Mouse (Mus musculus): ENCODE results near the gene Pitpnb. TPM values are rescaled to one million over a fixed set of nuclear protein-coding genes. Genes with fewer than 3 reads are reported as not detected.

The Pitpnb gene
- polyA plus RNA-seq, 1 experiment from 2014 or later, result 81.0 TPM

DNA sequence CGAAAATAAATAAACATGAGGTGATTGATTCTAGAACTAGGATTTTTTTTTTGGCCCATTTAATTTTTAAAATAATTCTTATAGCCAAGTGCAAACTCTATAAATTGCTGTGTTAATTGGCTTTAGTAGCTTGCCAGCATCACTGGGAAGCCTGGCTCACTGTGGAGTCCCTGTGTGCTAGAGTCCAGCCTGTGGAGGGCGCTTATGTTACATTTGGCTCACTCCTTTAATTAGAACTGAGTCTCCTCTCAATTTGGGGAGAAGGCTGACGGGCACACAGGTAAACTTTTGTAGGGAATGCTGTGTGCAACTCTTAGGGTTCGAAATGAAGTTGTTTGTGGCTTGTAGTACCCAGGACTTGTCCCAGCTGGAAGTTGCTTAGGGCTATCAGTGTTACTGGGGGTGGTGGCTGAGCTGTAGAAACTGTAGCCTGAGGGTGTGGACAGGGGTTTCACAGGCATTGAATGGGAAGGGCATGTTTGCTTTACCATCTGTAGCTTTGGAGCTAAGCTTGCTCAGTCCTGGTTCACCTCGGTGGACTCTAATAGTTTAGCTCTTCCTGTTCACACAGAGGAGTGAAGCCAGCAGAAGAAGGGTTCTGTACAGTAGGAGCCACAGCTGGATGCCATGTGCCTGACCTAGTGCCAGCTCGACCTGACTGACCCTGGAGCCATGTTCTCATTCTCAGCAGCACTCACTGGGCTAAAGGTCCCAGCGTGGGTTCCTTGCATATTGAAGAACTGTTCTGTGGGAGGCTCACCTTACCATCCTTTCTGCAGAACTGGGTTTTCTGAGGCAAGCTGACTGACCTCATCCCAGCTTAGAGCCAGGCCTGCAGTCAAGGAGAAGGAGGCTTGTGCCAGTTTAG, 47.8 kb downstream of the Pitpnb start:
- H3K9me3 ChIP-seq (ENCODE audit: control insufficient read depth, low read length), result no peaks in the 10 kb centered on the region
- 0 out of 2 replicates have a peak, but pooled peaks cover 2% of the 10 kb centered on the region for H3K4me1 ChIP-seq (replicated peaks; ENCODE audit: control insufficient read depth, insufficient read depth, low read length)
- no peaks in the 10 kb centered on the region for H3K27me3 ChIP-seq (replicated peaks; ENCODE audit: control insufficient read depth, insufficient read depth, low read length)
- no peak for ATAC-seq (replicated peaks; ENCODE audit: low FRiP score)
- no peak overlapping the region for H3K9ac ChIP-seq (ENCODE audit: low read depth, low read length)
- WGBS, result 75% methylated on average over 7 of the region's 7 CpGs
- no peak overlapping the region for H3K4me2 ChIP-seq
- DNase-seq (ENCODE audit: low spot score), result no peak
- peaks cover 39% of the 10 kb centered on the region for H3K36me3 ChIP-seq (ENCODE audit: control insufficient read depth, insufficient read depth, low read length)
- H3K4me3 ChIP-seq (ENCODE audit: low read depth, low read length), result no peak overlapping the region
- no peak overlapping the region for H3K27ac ChIP-seq (ENCODE audit: low read depth, low read length)

DNA sequence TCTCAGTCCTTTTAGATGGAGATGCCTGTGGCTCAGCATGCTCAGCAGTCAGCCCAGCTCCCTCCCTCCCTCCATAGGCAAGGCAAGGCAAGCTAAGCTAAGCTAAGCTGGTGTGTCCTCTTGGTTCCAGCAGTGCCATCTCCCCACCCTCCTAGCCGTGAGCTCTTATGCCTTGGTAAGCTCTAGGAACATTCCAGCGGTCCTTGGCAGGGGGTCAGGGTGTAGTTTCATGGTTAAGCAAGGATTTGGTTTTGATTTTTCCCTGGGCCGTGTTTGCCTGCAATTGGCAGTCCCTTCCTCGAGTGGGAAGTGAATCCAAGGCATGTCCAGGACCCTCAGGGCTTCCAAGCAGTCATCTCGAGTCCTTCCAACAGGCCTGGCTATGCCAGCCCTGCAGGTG, 52.8 kb downstream of the Pitpnb start:
- H3K27ac ChIP-seq (ENCODE audit: low read depth, low read length), result no peak overlapping the region
- H3K9me3 ChIP-seq (ENCODE audit: control insufficient read depth, low read length), result no peaks in the 10 kb centered on the region
- WGBS, result 87% methylated on average over 5 of the region's 5 CpGs
- H3K4me2 ChIP-seq, result no peak overlapping the region
- H3K27me3 ChIP-seq (replicated peaks; ENCODE audit: control insufficient read depth, insufficient read depth, low read length), result no peaks in the 10 kb centered on the region
- no peak overlapping the region for H3K9ac ChIP-seq (ENCODE audit: low read depth, low read length)
- H3K4me3 ChIP-seq (ENCODE audit: low read depth, low read length), result no peak overlapping the region
- H3K4me1 ChIP-seq (replicated peaks; ENCODE audit: control insufficient read depth, insufficient read depth, low read length), result 0 out of 2 replicates have a peak, but pooled peaks cover 2% of the 10 kb centered on the region
- DNase-seq (ENCODE audit: low spot score) (no peak), ATAC-seq (replicated peaks; ENCODE audit: low FRiP score) (no peak)
- H3K36me3 ChIP-seq (ENCODE audit: control insufficient read depth, insufficient read depth, low read length), result peaks cover 53% of the 10 kb centered on the region

GRCm38 (mm10) chr5:111390911-111391310, 60.3 kb downstream of the Pitpnb start:
- no peak overlapping the region for H3K27ac ChIP-seq (ENCODE audit: low read depth, low read length)
- H3K4me2 ChIP-seq, result no peak overlapping the region
- WGBS, result 84% methylated on average over 10 of the region's 10 CpGs
- H3K4me1 ChIP-seq (replicated peaks; ENCODE audit: control insufficient read depth, insufficient read depth, low read length), result peaks cover 9% of the 10 kb centered on the region
- H3K9me3 ChIP-seq (ENCODE audit: control insufficient read depth, low read length), result no peaks in the 10 kb centered on the region
- DNase-seq (ENCODE audit: low spot score) (no peak), ATAC-seq (replicated peaks; ENCODE audit: low FRiP score) (no peak)
- H3K9ac ChIP-seq (ENCODE audit: low read depth, low read length), result no peak overlapping the region
- H3K27me3 ChIP-seq (replicated peaks; ENCODE audit: control insufficient read depth, insufficient read depth, low read length), result no peaks in the 10 kb centered on the region; the same call in 1 of the 2 replicates
- peaks cover 14% of the 10 kb centered on the region for H3K36me3 ChIP-seq (ENCODE audit: control insufficient read depth, insufficient read depth, low read length)
- H3K4me3 ChIP-seq (ENCODE audit: low read depth, low read length), result no peak overlapping the region

DNA sequence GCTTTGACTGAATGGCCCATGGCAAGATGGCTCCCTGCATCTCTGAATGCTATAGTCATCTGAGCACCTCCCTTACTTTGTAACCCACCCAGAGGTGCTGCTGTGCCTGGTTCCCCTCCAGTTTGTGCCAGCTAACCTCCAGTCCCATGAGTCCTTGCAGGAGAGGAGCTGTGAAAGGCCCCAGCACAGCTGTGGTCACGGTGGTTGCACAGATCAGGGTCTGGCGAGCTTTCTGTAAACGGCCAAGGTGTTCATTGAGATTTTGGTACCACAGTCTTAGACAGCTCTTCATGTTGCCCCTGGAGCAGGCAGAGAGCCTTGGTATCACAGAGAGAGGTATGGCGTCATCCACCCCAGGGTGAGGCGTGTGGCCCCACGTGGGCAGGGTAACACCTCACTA, 60.9 kb downstream of the Pitpnb start:
- Histone ChIP-seq H3K27ac (ENCODE audit: low read depth, low read length) (no peak overlapping the region), H3K27me3 (replicated peaks; ENCODE audit: control insufficient read depth, insufficient read depth, low read length) (no peaks in the 10 kb centered on the region; the same call in 1 of the 2 replicates), H3K4me2 (no peak overlapping the region), H3K4me1 (replicated peaks; ENCODE audit: control insufficient read depth, insufficient read depth, low read length) (peaks cover 9% of the 10 kb centered on the region), H3K9ac (ENCODE audit: low read depth, low read length) (no peak overlapping the region), H3K36me3 (ENCODE audit: control insufficient read depth, insufficient read depth, low read length) (peaks cover 11% of the 10 kb centered on the region), H3K9me3 (ENCODE audit: control insufficient read depth, low read length) (no peaks in the 10 kb centered on the region), H3K4me3 (ENCODE audit: low read depth, low read length) (no peak overlapping the region)
- no peak for ATAC-seq (replicated peaks; ENCODE audit: low FRiP score)
- WGBS, result 82% methylated on average over 6 of the region's 6 CpGs
- no peak for DNase-seq (ENCODE audit: low spot score)

DNA sequence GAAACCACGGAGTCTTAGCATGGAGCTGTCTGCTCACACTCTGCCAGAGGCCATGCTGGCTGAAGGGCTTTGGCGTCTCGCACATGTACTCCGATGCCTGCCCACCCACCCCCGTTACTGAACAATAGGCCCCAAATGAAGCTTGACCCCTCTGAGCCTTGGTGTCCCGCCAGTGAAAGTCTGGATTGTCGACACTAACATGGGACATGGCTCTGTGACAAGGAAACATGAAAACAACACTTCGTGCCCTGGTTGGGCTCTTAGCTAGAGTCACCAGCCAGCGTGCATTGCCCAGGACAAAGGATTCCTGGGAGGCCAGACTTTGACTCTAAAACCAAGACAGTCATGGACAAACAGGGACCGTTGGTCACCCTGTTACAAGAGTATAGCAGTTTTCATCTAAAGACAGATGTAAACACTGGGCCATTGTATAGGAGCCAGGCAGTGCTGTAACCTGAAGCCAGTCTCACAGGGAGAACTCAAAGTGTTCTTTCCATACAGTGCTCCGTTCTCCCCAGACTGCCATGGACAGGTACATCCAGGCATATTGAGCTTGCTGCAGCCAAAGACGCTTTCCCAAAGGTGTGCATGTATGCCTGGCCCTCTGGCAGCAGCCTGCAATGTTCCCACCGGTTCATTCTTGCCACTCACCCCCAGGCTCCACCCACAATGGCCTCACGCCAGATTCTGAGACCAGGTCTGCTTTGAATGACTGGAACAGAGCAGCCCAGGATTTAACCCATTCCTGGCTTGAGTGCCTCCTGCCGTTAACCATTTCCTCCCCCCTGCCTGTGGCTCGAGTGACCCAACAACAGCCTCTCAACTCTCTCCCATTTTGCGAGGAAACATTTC, 63.0 kb downstream of the Pitpnb start:
- 41% methylated on average over 17 of the region's 17 CpGs for WGBS
- Histone ChIP-seq H3K4me2 (peak overlapping the region; percentile 40), H3K27me3 (replicated peaks; ENCODE audit: control insufficient read depth, insufficient read depth, low read length) (peaks cover 3% of the 10 kb centered on the region), H3K4me1 (replicated peaks; ENCODE audit: control insufficient read depth, insufficient read depth, low read length) (peaks cover 11% of the 10 kb centered on the region), H3K4me3 (ENCODE audit: low read depth, low read length) (no peak overlapping the region), H3K9ac (ENCODE audit: low read depth, low read length) (no peak overlapping the region), H3K36me3 (ENCODE audit: control insufficient read depth, insufficient read depth, low read length) (peaks cover 2% of the 10 kb centered on the region; the same call in 1 of the 2 replicates), H3K27ac (ENCODE audit: low read depth, low read length) (peak overlapping the region; percentile 19; the same call in 1 of the 2 replicates), H3K9me3 (ENCODE audit: control insufficient read depth, low read length) (no peaks in the 10 kb centered on the region)
- peak; percentile 64 for DNase-seq (ENCODE audit: low spot score)
- peak; percentile 42; the same call in 1 of the 2 replicates for ATAC-seq (replicated peaks; ENCODE audit: low FRiP score)

DNA sequence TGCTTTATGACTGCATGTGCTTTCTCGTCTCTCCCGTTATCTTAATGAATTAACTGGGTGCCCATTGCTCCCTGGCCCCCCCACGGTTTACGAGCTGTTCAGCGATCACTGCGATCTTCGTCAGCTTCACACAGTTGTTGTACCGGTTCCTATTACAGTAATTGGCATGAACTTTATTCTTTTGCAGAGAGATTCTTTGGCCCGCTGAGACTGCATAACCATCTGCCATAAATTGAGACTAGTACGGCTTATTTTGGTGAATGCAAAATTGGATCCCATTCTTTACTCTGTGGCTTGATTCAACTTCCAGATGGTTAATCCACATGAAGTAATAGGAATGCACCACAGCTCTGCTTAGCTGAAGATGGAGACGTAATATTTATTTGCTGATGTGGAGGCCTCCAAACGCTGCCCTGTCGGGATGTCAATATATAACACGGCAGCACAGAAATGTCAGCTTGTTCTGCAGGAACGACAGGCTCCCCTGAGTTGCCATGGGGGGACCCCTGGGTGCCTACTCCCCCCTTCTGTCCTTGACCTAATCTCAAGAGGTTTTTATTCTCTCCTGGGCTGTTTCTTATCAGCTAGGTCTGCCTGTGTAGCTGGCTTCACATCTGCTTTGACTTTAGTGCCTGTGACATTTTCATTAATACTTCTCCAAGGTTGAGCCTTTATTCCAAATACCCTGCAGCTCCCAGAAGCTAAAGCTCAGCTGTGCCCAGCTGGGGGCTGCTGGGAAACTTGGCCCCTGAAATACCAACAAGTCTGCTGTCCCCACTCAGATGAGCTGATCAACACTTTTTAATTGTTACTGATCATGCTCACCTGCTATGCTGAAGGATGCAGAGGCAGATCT, 63.9 kb downstream of the Pitpnb start:
- H3K27ac ChIP-seq (ENCODE audit: low read depth, low read length), result no peak overlapping the region
- 42% methylated on average over 15 of the region's 15 CpGs for WGBS

DNA sequence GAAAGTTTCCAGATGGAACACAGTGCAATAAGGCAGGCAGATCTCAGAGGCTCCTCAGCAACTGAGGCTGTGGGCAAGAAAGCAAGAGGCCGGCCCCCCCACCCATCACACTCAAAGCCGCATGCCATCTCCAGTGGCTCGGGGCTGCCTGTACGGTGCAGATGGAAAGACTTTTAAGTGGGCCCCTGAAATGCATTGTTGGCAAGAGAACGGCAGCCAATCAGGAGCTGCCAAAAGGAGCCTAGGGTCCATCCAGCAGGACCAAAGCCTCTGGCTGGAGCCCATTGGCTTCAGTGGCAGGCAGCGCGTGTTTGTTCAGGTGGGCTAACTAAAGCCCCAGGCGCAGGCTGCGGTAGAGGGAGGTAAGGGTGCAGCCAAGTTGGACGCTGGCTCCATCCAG, 65.2 kb downstream of the Pitpnb start:
- DNase-seq (ENCODE audit: low spot score), result no peak
- Histone ChIP-seq H3K4me3 (ENCODE audit: low read depth, low read length) (no peak overlapping the region), H3K4me2 (no peak overlapping the region), H3K9ac (ENCODE audit: low read depth, low read length) (no peak overlapping the region), H3K4me1 (replicated peaks; ENCODE audit: control insufficient read depth, insufficient read depth, low read length) (peaks cover 11% of the 10 kb centered on the region), H3K27me3 (replicated peaks; ENCODE audit: control insufficient read depth, insufficient read depth, low read length) (peaks cover 8% of the 10 kb centered on the region), H3K36me3 (ENCODE audit: control insufficient read depth, insufficient read depth, low read length) (no peaks in the 10 kb centered on the region), H3K9me3 (ENCODE audit: control insufficient read depth, low read length) (no peaks in the 10 kb centered on the region), H3K27ac (ENCODE audit: low read depth, low read length) (no peak overlapping the region)
- ATAC-seq (replicated peaks; ENCODE audit: low FRiP score), result no peak
- WGBS, result 68% methylated on average over 10 of the region's 10 CpGs

More for the DNA sequence above, 63.9 kb downstream of the Pitpnb start:
- Histone ChIP-seq H3K36me3 (ENCODE audit: control insufficient read depth, insufficient read depth, low read length) (no peaks in the 10 kb centered on the region; the same call in 1 of the 2 replicates), H3K9ac (ENCODE audit: low read depth, low read length) (no peak overlapping the region), H3K4me2 (peak overlapping the region; percentile 40), H3K9me3 (ENCODE audit: control insufficient read depth, low read length) (no peaks in the 10 kb centered on the region), H3K27me3 (replicated peaks; ENCODE audit: control insufficient read depth, insufficient read depth, low read length) (peaks cover 3% of the 10 kb centered on the region), H3K4me3 (ENCODE audit: low read depth, low read length) (no peak overlapping the region), H3K4me1 (replicated peaks; ENCODE audit: control insufficient read depth, insufficient read depth, low read length) (peaks cover 11% of the 10 kb centered on the region)
- ATAC-seq (replicated peaks; ENCODE audit: low FRiP score) (no peak), DNase-seq (ENCODE audit: low spot score) (no peak)

DNA sequence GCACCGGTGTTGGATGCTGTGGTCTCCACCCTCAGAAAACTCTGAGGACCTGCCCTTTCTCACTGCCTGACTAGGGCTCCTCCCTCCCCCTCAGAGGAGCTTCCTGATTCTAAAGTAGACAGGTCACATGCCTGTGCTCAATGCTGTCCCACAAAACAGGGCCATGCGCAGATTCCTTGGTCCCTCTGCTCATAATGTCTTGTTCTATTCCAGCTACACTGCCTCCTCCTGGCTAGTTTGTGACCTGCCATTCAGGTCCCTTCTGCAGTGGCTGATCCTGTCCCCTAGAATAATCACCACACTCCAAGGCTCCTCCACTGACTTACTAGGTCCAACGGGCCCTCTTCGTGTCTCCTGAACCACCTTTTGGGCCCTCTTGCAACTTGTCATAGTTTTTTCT, 65.6 kb downstream of the Pitpnb start:
- ATAC-seq (replicated peaks; ENCODE audit: low FRiP score) (no peak), DNase-seq (ENCODE audit: low spot score) (no peak)
- Histone ChIP-seq H3K9ac (ENCODE audit: low read depth, low read length) (no peak overlapping the region), H3K27ac (ENCODE audit: low read depth, low read length) (no peak overlapping the region), H3K36me3 (ENCODE audit: control insufficient read depth, insufficient read depth, low read length) (no peaks in the 10 kb centered on the region), H3K4me2 (no peak overlapping the region), H3K27me3 (replicated peaks; ENCODE audit: control insufficient read depth, insufficient read depth, low read length) (peaks cover 10% of the 10 kb centered on the region), H3K4me1 (replicated peaks; ENCODE audit: control insufficient read depth, insufficient read depth, low read length) (peaks cover 11% of the 10 kb centered on the region), H3K4me3 (ENCODE audit: low read depth, low read length) (no peak overlapping the region), H3K9me3 (ENCODE audit: control insufficient read depth, low read length) (no peaks in the 10 kb centered on the region)
- 68% methylated on average over 4 of the region's 4 CpGs for WGBS

Measured in liver, embryonic 11.5 days (tissue).